Mouse (Mus musculus) thymus, adult 2 months (tissue): ENCODE results near the gene Btbd6. TPM values are rescaled to one million over a fixed set of nuclear protein-coding genes. Genes with fewer than 3 reads are reported as not detected.
A peak's percentile ranks its signal among the peaks of the same experiment; 100 is the strongest.

Source experiments
- DNase-seq: peaks from one replicate; pipeline ENCODE4 v3.0.0; 2021
- H3K27ac ChIP-seq: fragments of 200-500 bp; 2 replicates; pipeline ENCODE4 v1.5.1; 2012; ENCODE audit warnings: low read length, control low read depth; ENCODE audit not compliant: control insufficient read depth, insufficient read depth
- H3K27me3 ChIP-seq: fragments of 200-500 bp; 2 replicates; pipeline ENCODE4 v1.6.1; 2012; ENCODE audit warnings: mild to moderate bottlenecking, low read length, moderate library complexity, mixed read lengths; ENCODE audit not compliant: control insufficient read depth, insufficient read depth
- H3K36me3 ChIP-seq: fragments of 200-500 bp; 2 replicates; pipeline ENCODE4 v1.6.1; 2012; ENCODE audit warnings: mild to moderate bottlenecking, low read length, moderate library complexity; ENCODE audit not compliant: control insufficient read depth, insufficient read depth
- H3K4me1 ChIP-seq: fragments of 200-500 bp; replicated peaks from 2 replicates; pipeline ENCODE4 v1.6.1; 2012; ENCODE audit warnings: low read length; ENCODE audit not compliant: control insufficient read depth, insufficient read depth
- H3K4me3 ChIP-seq: fragments of 200-500 bp; 2 replicates; pipeline ENCODE4 v1.5.1; 2012; ENCODE audit warnings: mild to moderate bottlenecking, low read length, control low read depth, moderate library complexity; ENCODE audit not compliant: control insufficient read depth, insufficient read depth
- CTCF ChIP-seq: fragments of 200-500 bp; IDR thresholded peaks from 2 replicates; pipeline ENCODE4 v1.5.1; 2012; ENCODE audit warnings: mild to moderate bottlenecking, control low read depth, low read length, moderate library complexity, borderline replicate concordance; ENCODE audit not compliant: control insufficient read depth, poor library complexity, insufficient read depth; ENCODE audit errors: extremely low read depth
- POLR2A ChIP-seq: fragments of 200-500 bp; IDR thresholded peaks from 2 replicates; pipeline ENCODE4 v1.6.1; 2012; ENCODE audit warnings: mild to moderate bottlenecking, low read length, control low read depth, moderate library complexity; ENCODE audit not compliant: control insufficient read depth, poor library complexity, insufficient read depth; ENCODE audit errors: extremely low read depth
- WGBS: fragments of 180-500 bp; shearing (Covaris S2); methylation state at CpG from one replicate; pipeline ENCODE4 v1.1.7; 2018; 5-methylcytosine and 5-hydroxymethylcytosine counted together
- polyA plus RNA-seq: library from polyadenylated mRNA; depleted of rRNA; stranded (reverse); fragments of >200 nt; gene quantifications from 2 replicates; pipeline ENCODE4 v1.2.3, GENCODE M21; 2012

Gene Btbd6
- polyA plus RNA-seq, 1 experiment: 69.7 TPM

DNA sequence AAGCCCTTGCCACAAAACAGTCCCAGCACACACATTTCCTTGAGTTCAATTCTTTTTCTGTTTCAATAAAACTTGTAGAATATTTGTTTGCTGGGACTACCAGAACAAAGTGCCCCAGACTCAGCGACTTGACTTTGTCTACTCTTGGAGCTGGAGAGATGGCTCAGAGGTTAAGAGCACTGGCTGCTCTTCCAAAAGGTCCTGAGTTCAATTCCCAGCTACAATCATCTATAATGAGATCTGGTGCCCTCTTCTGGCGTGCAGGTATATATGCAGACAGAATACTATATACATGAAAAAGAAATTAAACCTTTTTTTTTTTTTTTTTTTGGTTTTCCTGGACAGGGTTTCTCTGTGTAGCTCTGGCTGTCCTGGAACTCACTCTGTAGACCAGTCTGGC lies 26.4 kb downstream of the Btbd6 start:
- 49% methylated on average over 2 of the region's 2 CpGs for WGBS
- no peaks in the 10 kb centered on the region for H3K27me3 ChIP-seq
- no peak overlapping the region for H3K27ac ChIP-seq
- peaks cover 10% of the 10 kb centered on the region for H3K4me1 ChIP-seq
- peak; percentile 40 for DNase-seq
- no peaks in the 10 kb centered on the region for H3K36me3 ChIP-seq
- no peak overlapping the region for H3K4me3 ChIP-seq
- TF ChIP-seq POLR2A: no peak
- TF ChIP-seq CTCF: no peak

GRCm38 (mm10) chr12:113004011-113004410 lies 27.7 kb downstream of the Btbd6 start:
- no peak overlapping the region for H3K4me3 ChIP-seq
- 96% methylated on average over 8 of the region's 8 CpGs for WGBS
- TF ChIP-seq CTCF (no peak), POLR2A (no peak)
- H3K27ac ChIP-seq: no peak overlapping the region
- peaks cover 7% of the 10 kb centered on the region for H3K4me1 ChIP-seq
- no peak for DNase-seq
- H3K27me3 ChIP-seq: no peaks in the 10 kb centered on the region
- H3K36me3 ChIP-seq: no peaks in the 10 kb centered on the region

DNA sequence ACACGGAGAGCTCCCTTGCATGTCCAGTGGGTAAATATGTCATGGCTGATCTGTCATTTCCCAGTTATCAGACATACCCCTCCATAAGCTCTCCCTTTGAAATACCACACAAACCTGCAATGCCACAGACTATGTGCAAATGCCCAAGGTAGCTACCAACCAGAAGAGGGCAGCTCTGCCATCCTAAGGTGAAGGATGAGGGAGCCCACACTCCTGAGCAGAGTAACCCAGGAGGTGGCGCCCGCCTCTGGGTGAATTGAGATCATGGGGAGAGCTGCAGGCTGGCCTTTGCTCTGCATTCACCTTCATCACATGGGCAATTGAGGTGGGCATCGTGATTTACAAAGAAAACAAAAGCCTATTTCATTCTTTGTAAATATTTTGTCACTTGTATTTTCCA lies 28.7 kb downstream of the Btbd6 start:
- Histone ChIP-seq H3K4me3 (no peak overlapping the region), H3K4me1 (peaks cover 4% of the 10 kb centered on the region; the same call in 1 of the 2 replicates), H3K27ac (no peak overlapping the region), H3K27me3 (no peaks in the 10 kb centered on the region), H3K36me3 (no peaks in the 10 kb centered on the region)
- WGBS: 12% methylated on average over 4 of the region's 4 CpGs
- DNase-seq: peak; percentile 88
- TF ChIP-seq POLR2A (no peak), CTCF (peak; percentile 81; the same call in 1 of the 2 replicates)

- Histone ChIP-seq H3K4me1 (peaks cover 10% of the 10 kb centered on the region), H3K36me3 (no peaks in the 10 kb centered on the region), H3K27me3 (no peaks in the 10 kb centered on the region), H3K27ac (no peak overlapping the region), H3K4me3 (no peak overlapping the region)
- TF ChIP-seq CTCF (no peak), POLR2A (no peak)
- WGBS: 73% methylated on average over 6 of the region's 6 CpGs
- no peak for DNase-seq
Measured at GRCm38 (mm10) chr12:113011702-113012360, 35.5 kb downstream of the Btbd6 start.

DNA sequence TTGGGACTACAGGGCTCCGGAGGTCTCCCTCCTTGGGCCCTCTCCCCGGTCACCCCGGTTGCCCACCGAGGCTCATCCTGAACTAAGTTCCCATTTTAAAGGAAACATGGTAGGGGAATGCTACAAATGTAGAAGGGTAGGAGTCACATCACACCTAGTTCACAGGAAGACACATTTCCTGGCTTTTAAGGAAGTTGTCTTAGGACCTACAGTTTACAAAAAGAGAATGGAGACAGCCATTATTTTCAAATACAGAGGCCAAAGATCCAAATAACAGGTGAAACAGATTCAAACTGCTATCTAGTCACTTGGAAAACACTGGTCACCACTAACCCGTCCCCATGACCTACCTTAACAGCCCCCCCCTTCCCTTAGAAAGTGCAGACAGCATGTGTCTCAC lies 36.2 kb downstream of the Btbd6 start:
- Histone ChIP-seq H3K4me1 (peaks cover 10% of the 10 kb centered on the region), H3K27me3 (no peaks in the 10 kb centered on the region), H3K4me3 (no peak overlapping the region), H3K27ac (no peak overlapping the region), H3K36me3 (no peaks in the 10 kb centered on the region)
- TF ChIP-seq CTCF: no peak
- TF ChIP-seq POLR2A: no peak
- no peak for DNase-seq
- 36% methylated on average over 5 of the region's 5 CpGs for WGBS

DNA sequence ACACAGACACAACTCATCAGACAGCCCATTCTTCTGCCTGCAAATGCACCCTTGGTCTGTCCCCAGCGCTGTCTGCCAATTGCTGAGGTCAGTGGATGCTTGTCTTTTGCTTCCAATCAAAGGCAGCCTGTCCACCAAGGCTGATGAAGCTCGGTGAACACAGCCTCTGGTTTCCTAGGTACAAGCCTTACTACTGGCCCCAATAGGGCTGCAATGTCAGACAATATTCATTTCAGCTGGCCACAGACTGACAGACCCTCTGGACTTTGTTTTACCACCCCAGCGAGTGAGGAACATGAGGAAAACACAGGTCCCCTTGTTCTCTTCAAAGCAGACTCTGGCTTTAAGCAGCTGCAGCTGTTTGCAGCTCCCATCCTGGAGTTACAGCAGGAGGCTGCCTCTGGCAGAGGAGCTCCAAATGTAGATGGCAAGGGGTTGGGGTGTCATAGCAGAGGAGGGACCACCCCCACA lies 36.8 kb downstream of the Btbd6 start:
- no peaks in the 10 kb centered on the region for H3K36me3 ChIP-seq
- 84% methylated on average over 3 of the region's 3 CpGs for WGBS
- no peak overlapping the region for H3K27ac ChIP-seq
- TF ChIP-seq POLR2A (no peak), CTCF (no peak)
- peaks cover 10% of the 10 kb centered on the region for H3K4me1 ChIP-seq
- no peak for DNase-seq
- no peaks in the 10 kb centered on the region for H3K27me3 ChIP-seq
- no peak overlapping the region for H3K4me3 ChIP-seq

GRCm38 (mm10) chr12:113013604-113014558 lies 37.6 kb downstream of the Btbd6 start, which contains the start of gene Pacs2:
Gene Pacs2, plus strand, starts transcription at chr12:113014508.
- TF ChIP-seq CTCF: 0 out of 2 replicates have a peak, but pooled peaks have one; percentile 8
- peak; percentile 73; the same call in 1 of the 2 replicates for TF ChIP-seq POLR2A
- WGBS: 15% methylated on average over 85 of the region's 85 CpGs
- DNase-seq: peak; percentile 93
- Histone ChIP-seq H3K4me1 (peaks cover 10% of the 10 kb centered on the region), H3K27ac (no peak within 1 kb of the TSS), H3K4me3 (peak within 1 kb of the TSS; percentile 88), H3K36me3 (no peaks in the 10 kb centered on the region), H3K27me3 (no peaks in the 10 kb centered on the region)
